Mouse (Mus musculus) cerebellum, adult (tissue): ENCODE results near the gene Nop9.
"Not testable (repeated sequence)": the region's sequence is repeated elsewhere in the genome, so short reads cannot be mapped to it uniquely, and the experiment has no call there.

Experiments used
- ATAC-seq: cut with Nextera tagmentation; 2 replicates; pipeline ENCODE4 v1.9.2; 2017; ENCODE audit warnings: mild to moderate bottlenecking, moderate library complexity, mixed read lengths; ENCODE audit not compliant: insufficient number of reproducible peaks, low FRiP score, low TSS enrichment

Gene Nop9

DNA sequence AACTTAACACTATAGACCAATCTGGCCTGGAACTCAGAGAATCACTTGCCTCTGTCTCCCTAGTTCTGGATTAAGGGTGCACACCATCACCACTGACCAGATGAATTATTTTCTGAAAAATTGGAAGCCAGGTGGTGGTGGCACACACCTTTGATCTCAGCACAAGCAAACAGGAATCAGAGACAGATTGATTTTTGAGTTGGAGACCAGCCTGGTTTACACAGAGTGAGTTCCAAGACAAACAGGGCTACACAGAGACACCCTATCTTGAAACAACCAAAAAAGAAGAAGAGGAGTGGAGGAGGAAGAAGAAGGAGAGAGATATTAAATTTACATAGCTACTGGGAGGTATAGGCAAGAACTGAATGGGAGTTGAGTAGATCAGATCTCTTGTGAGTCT lies 19.2 kb upstream of the Nop9 start:
- ATAC-seq: no peak

DNA sequence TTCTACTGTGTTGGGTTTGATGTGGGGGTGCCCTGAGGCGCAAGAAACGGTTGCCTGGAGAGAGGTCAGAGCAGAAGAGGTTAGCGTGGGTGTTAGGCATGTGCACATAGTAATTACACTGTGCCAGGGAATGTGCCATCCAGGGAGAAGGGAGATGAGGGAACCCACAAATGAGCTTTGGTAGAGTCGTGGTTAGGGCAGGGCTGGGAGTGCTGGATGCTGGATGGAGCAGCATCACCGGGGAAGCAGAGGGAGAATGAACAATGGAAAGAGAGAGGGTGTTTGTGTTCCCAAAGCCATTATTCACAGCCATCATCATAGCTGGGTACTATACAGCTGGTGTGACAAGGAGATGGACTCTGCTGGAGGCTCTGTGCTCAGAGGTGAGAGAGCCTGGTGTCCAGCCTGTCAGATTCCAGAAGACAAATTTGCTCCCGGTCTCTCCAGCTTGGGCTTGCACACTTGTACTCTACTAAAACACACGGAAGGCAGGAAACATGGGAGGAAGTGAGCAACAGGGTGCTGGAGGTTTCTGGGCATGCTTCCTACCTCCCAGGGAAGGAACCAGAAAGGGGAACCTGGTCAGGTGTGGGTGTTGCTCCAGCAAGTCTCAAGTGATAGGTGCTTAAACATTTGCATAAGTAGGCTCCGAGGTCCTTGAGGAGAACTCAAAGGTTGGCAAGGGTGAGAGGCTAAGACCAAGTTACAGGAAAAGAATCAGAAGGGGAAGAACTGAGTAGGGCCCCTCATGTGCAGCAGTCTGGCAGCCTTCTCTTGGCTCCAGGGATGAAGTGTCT lies 17.4 kb upstream of the Nop9 start:
- no peak for ATAC-seq

DNA sequence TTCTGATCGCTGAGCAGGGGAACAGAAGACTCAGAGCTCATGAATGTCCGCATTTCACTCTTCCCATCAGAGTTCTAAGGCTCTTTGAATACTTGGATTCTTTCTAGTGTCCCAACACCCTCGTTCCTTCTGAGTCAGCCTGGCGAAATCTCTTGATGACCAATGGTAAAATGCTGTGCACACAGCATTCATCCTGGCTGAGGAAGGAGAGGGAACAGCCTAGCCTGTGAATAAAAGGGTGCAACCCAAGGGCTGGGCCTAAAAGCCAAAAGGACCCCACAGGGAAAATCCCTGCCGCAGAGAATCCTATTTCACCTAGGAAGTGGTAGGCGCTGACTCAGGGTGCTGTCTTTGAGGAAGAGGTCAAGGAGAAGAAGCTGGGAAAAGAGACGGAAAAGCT lies 15.4 kb upstream of the Nop9 start:
- no peak for ATAC-seq

DNA sequence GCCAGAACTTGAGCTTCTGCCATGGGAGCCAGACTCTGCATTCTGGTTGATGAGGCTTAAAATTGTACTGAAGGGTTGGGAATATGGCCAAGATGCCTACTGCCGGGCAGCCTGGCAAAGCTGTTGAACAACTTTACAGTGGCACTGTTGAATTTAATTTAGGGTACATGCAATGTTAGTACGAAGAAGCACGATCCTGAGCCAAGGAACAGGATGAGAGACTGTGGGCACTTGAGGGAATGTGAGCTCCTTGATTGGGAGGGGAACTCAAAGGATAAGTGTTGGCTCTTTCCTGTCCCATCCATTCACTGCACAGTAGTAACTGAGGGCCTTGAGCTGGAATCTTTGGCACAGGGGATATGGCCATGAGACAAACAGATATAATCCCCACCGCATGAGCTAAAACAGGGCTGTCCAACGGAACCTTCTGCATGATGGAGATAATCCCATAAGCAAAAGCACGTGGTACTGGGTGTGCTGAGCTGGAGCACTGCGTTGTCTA lies 14.9 kb upstream of the Nop9 start:
- ATAC-seq: no peak

DNA sequence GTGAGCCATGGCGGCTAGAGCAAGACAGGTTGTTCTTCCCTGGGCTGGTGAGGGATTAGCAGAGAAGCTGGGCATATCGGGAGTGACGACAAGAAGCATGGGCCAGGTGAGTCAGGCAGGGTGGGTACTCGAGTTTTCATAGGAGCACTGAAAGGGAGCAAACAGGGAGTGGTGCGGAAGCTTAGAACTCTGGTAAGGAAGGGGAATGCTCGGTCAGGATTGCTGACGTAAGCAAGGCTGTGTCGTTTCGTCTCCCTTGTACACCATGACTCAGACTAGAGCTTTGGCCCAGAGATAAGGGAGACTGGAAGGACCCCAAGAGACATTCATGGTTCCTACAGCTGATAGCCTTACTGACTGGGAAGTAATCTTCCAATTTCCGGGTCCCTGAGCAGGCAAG lies 11.6 kb upstream of the Nop9 start:
- ATAC-seq: no peak

DNA sequence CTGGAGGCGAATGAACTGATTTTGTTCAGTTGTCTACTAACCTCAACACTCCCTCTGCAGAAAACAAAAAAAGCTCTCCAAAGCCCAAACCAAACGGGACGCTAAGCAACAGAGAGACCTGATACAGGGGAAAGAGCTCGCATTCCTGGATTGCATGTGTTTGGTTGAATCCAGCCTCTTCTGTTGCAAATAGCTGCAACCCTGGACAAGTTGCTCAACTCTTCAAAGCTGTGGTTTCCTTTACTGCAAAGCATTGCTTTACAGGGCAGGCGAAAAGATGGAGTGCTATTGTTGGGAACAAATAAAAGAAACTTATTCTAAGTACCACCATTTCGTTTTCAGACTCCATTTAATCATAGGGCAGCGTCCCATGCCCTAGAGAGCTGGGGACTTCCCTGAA lies 10.6 kb upstream of the Nop9 start:
- ATAC-seq: no peak

DNA sequence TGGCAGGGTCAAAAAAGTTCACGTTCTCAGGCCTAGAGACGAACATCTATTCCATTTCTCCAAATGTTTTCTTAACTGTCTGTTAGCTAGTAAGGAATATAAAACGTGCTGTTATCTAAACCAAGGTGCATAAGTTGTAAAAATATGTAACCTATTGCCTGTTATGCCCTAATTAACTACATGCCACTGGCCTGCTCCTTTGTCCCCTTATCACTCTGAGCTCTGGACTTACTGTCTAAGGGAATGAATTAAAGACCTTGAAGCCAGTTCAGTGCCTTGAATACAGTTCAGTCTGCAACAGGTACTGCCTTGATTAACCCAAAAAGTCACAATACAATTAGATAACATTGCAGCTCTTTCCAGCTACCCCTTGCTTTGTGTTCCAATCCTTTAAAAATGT lies 10.2 kb upstream of the Nop9 start:
- no peak for ATAC-seq

DNA sequence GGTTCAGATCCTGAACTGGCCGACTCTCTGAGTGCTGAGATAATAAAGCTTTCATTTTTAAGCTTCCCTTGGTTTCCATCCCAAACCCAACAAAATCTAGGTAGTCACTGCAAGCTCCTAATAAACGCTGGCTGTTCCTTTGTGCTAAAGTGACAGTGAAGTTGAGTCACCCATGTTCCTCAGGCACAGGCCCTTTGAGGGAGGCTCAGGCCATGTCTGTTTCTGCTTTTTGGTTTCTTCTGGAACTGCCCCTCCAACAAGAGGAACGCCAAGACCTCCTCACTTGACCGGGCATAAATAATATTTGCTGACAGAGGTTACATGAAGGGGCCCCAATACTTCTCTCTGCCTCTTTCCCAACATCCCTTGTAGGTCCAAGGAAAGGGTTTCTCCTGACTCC lies 9.7 kb upstream of the Nop9 start:
- ATAC-seq: no peak

DNA sequence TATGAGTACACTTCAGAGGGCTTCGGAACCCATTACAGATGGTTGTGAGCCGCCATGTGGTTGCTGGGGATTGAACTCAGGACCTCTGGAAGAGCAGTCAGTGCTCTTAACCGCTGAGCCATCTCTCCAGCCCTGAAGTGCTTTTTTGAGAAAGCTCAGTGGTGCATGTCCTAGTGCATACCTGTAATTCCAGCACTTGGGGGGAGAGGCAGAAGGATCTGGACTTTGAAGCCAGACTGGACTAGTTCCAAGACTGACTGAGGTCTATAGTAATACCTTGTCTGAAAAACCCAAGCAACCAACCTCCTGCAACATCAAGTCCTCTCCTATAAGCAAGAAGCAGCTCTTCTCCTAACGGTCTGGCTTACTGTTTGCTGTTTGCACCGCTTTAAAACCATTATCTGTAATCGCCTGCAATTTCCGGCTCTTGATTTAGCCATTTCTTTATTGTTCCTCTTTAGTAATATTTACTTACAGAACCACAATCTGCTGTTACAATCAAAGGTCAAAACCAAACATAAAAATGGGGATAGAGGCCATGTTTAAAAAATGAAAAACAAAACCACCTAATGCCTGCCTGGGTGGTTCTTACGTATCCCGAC lies 8.3 kb upstream of the Nop9 start:
- ATAC-seq: no peak

DNA sequence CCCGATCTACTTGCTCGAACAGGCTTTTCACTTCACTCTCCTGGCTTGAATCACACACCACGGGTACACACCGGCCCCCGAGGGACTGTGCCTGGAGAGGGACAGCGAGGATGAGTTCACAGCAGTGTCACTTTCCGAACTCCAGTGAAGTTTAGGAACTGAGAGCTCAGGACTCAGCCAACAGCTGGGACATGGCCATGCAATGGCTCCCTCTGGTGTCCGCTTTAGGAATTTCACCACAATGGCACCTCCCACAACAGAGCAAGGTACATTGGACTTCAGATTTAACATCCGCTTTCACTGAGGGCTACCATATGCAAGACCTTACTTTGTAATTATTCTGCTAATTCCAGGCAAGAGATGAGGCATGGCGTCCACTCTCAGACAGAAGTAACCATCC lies 1.8 kb upstream of the Nop9 start:
- ATAC-seq: no peak

DNA sequence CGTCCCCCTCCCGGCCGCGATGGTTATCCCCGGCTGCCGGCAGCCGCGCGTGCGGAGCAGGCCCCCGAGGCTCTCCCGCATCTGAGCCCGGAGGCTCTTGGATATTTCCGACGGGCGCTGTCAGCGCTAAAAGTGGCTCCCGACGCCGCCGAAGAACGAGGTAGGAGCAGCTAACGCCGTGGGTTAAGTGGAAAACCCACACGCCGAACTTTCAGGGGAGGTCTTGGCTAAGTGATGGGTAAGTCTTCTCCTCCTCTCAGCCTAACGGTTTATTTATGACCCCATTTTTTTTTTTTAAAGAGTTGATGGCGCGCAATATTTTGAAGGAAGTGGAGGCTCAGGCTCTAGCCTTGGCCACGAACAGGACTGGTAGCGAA lies 356 bp downstream of the Nop9 start:
- no peak for ATAC-seq

DNA sequence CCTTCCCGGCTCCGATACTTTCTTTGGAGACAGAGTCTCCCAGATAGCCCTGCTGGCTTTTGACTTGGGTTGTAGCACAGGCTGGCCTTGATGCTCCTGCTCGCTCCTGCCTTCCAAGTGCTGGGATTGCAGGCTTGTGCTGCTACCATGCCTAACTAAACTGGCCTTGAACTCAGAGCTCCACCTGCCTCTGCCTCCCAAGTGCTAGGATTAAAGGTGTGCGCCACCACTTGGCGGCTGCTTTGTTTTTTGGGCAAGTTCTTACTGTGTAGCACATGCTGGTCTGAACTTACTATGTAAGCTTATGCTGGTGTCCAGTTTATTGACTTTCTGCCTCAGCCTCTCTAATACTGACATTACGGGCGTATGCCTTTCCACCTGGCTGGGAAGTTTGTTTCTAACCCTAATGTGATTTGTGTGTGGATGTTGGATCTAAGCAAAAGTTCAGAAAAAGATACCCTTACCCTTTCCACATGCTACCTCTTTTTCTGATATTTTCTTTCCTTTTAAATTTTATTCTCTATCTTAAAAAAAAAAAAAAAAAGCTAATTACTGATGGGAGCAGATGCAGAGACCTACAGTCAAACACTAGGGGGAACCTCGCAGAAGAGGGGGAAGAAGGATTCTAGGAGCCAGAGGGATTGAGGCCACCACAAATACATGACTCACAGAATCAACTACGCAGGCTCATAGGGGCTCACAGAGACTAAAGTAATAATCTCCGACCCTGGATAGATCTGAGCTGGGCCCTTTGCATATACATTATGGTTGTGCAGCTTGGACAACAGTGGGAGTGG lies 1.8 kb downstream of the Nop9 start:
- ATAC-seq: no peak

DNA sequence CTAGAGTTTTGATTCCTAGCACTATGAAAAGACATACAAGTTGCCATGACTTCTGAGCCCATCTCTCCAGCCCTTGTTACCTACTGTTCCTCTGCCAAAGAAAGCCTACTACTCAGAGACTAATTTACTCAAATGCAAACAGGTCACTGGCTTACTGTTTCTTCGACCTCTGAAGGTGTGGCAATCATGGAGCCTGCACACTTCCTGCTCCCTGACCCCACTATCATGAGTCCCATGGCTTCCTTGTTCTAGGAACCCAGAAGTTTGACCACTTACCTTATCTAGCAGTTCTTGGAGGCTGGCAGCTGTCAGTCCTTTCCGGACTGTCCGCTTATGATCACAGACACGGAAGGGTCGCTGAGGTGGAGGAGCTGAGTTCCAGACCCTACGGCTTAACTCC lies 12.1 kb downstream of the Nop9 start:
- no peak for ATAC-seq

DNA sequence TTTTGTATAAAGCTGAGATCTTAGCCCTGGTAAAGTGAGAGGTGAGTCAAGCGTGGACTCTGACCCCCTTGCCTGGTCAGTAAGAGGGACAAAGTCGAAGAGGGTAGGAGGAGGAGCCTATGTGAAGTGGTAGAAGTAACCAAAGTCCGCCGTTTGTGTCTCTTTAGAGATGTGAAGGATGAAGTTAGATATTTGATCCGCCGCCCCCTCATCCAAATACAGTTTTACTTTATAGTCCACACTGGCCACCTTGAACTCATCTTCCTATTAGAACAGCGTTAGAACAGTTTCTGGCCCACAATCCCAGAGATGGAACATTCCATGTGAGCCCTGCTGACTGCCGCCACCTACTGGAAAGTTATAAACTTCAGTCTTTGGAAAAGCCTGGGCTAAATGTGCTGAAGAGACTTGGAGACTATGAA lies 12.9 kb downstream of the Nop9 start, which contains the start of gene Cideb:
Gene Cideb (minus strand): TSS at position 96 of the 422 bp plus-strand sequence.
- ATAC-seq: no peak

DNA sequence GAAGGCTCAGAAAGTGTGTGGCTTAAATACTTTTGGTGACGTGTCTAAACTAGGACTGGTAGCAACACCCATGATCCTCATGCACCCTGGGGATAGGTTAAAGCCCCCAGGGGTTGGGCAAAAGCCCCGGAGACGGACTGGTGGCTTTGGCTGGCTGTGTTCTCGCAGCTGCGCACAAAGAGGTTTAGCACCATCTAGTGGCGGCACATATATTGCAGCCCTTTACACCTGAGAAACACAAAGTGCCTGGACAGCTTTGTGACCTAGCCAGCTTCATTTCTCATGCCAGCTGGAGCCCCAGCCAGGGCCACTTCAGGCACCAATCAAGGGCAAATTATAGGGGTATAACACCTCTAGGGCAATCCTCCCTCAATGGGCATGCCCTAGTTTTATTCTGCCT lies 14.7 kb downstream of the Nop9 start:
- not testable (repeated sequence) for ATAC-seq

DNA sequence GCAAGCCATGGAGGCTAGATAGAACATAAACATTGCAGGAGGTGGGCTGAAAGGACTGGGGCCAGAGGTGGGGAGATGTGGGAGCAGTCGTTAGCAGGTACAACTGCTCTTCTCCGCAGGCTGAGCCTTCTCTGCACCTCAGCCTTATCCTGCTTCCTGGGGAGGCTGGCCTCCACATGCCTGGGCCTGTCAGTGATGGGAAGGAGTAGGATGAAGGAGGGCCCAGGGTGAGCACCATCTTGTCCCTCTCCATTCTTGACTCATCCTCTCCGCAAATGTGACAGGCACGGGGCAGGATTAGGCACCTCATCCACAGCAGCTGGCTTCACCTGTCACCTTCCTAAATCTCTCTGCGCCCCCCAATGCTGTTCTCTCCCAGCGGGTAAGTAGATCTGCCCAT lies 15.7 kb downstream of the Nop9 start, which contains the start of gene Ltb4r2:
Gene Ltb4r2 (plus strand): TSS at position 266 of the 400 bp plus-strand sequence.
- no peak for ATAC-seq

DNA sequence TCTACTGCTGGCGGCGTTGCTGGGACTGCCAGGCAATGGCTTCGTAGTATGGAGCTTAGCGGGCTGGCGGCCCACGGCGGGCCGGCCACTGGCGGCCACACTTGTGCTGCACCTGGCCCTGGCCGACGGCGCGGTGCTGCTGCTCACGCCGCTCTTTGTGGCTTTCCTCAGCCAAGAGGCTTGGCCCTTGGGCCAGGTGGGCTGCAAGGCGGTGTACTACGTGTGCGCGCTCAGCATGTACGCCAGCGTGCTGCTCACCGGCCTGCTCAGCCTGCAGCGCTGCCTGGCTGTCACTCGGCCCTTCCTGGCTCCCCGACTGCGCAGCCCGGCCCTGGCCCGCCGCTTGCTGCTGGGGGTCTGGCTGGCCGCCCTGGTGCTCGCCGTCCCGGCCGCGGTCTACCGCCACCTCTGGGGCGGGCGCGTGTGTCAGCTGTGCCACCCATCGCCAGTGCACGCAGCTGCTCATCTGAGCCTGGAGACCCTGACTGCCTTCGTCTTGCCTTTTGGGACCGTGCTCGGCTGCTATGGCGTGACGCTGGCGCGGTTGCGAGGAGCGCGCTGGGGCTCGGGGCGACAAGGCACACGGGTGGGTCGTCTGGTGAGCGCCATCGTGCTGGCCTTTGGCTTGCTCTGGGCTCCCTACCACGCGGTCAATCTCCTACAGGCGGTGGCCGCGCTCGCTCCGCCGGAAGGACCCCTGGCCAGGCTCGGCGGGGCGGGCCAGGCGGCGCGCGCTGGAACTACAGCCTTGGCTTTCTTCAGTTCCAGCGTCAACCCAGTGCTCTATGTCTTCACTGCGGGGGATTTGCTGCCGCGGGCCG lies 16.7 kb downstream of the Nop9 start:
- ATAC-seq: 0 out of 2 replicates have a peak, but pooled peaks have one; percentile 37

DNA sequence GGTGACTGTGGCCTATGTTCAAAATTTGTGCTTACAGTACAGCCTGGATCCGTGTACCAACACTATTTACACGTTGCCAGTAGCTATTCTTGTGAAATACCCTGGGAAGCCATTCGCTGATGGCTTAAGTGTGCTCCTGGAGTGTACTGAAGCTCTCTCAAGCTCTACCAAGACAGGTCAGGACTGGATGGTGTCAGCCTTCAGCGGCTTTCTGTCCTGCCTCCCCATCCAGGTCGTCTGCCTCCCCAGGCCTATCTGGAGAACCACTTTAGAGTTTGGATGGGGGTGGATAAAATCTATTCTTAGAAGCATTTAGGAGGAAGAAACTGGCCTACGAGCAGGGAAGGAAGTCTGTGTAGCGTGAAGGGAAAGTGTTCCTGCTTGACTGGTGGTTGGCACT lies 17.7 kb downstream of the Nop9 start:
- ATAC-seq: no peak

DNA sequence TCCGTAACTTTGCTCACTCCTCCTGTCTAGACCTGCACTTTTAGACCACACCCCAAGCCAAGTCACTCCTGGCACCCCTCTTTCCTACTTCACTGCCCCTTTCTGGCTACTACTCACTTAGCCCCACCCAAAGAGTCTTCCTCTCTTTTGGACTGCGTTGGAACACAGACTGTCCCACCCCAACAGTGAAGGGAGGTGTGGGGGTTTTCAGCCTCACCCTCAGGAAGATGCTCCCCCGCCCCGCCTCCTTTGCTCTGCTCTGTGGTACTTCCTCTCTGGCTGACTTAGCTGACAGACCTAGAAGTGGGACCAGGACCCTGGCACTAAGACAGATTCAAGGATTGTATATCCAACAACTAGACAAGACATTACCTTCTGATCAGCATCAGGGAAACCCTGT lies 20.2 kb downstream of the Nop9 start, which contains the start of gene Ltb4r1:
Gene Ltb4r1 (plus strand): TSS at position 267 of the 400 bp plus-strand sequence.
- ATAC-seq: no peak
